Mouse (Mus musculus): ENCODE measurements around the gene Triobp. TPM values are rescaled to one million over a fixed set of nuclear protein-coding genes. Genes with fewer than 3 reads are reported as not detected.

The Triobp gene
- polyA plus RNA-seq, 1 experiment from 2014 or later, result 49.7 TPM

- H3K4me1 ChIP-seq (replicated peaks; ENCODE audit: control insufficient read depth, insufficient read depth, low read length), result peaks cover 12% of the 10 kb centered on the region
- no peak overlapping the region for H3K4me3 ChIP-seq (replicated peaks; ENCODE audit: low read length)
- 85% methylated on average over 14 of the region's 14 CpGs for WGBS
- no peaks in the 10 kb centered on the region for H3K27me3 ChIP-seq (replicated peaks; ENCODE audit: control insufficient read depth, insufficient read depth, low read length)
- no peak for ATAC-seq
- peaks cover 15% of the 10 kb centered on the region; the same call in 1 of the 2 replicates for H3K36me3 ChIP-seq (ENCODE audit: control insufficient read depth, insufficient read depth)
- H3K9ac ChIP-seq (replicated peaks; ENCODE audit: low read depth, low read length), result no peak overlapping the region
- peak overlapping the region; percentile 0; the same call in 1 of the 2 replicates for H3K27ac ChIP-seq (ENCODE audit: low read length)
- no peak overlapping the region for H3K4me2 ChIP-seq (ENCODE audit: low read length)
- no peaks in the 10 kb centered on the region for H3K9me3 ChIP-seq (ENCODE audit: control insufficient read depth, low read length)
These were observed 41.9 kb downstream of the Triobp start for GRCm38 (mm10) chr15:78989152-78990092.

- H3K4me3 ChIP-seq (replicated peaks; ENCODE audit: low read length), result no peak overlapping the region
- peaks cover 19% of the 10 kb centered on the region for H3K36me3 ChIP-seq (ENCODE audit: control insufficient read depth, insufficient read depth)
- 94% methylated on average over 9 of the region's 9 CpGs for WGBS
- H3K4me1 ChIP-seq (replicated peaks; ENCODE audit: control insufficient read depth, insufficient read depth, low read length), result peaks cover 12% of the 10 kb centered on the region
- no peak overlapping the region for H3K9ac ChIP-seq (replicated peaks; ENCODE audit: low read depth, low read length)
- no peak overlapping the region for H3K4me2 ChIP-seq (ENCODE audit: low read length)
- no peak for ATAC-seq
- H3K9me3 ChIP-seq (ENCODE audit: control insufficient read depth, low read length), result no peaks in the 10 kb centered on the region
- H3K27me3 ChIP-seq (replicated peaks; ENCODE audit: control insufficient read depth, insufficient read depth, low read length), result no peaks in the 10 kb centered on the region
- no peak overlapping the region for H3K27ac ChIP-seq (ENCODE audit: low read length)
These were observed 42.6 kb downstream of the Triobp start for GRCm38 (mm10) chr15:78990093-78990463.

GRCm38 (mm10) chr15:78990970-78991525, 43.5 kb downstream of the Triobp start:
- no peaks in the 10 kb centered on the region for H3K27me3 ChIP-seq (replicated peaks; ENCODE audit: control insufficient read depth, insufficient read depth, low read length)
- no peak overlapping the region for H3K9ac ChIP-seq (replicated peaks; ENCODE audit: low read depth, low read length)
- no peaks in the 10 kb centered on the region for H3K9me3 ChIP-seq (ENCODE audit: control insufficient read depth, low read length)
- no peak overlapping the region for H3K4me2 ChIP-seq (ENCODE audit: low read length)
- peaks cover 12% of the 10 kb centered on the region for H3K4me1 ChIP-seq (replicated peaks; ENCODE audit: control insufficient read depth, insufficient read depth, low read length)
- H3K27ac ChIP-seq (ENCODE audit: low read length), result no peak overlapping the region
- H3K36me3 ChIP-seq (ENCODE audit: control insufficient read depth, insufficient read depth), result peaks cover 23% of the 10 kb centered on the region
- H3K4me3 ChIP-seq (replicated peaks; ENCODE audit: low read length), result no peak overlapping the region
- whole genome bisulfite sequencing, result 94% methylated on average over 25 of the region's 25 CpGs
- ATAC-seq, result no peak

- no peak for ATAC-seq
- Histone ChIP-seq H3K27me3 (replicated peaks; ENCODE audit: control insufficient read depth, insufficient read depth, low read length) (no peaks in the 10 kb centered on the region), H3K27ac (ENCODE audit: low read length) (no peak overlapping the region), H3K36me3 (ENCODE audit: control insufficient read depth, insufficient read depth) (peaks cover 23% of the 10 kb centered on the region), H3K4me2 (ENCODE audit: low read length) (no peak overlapping the region), H3K4me1 (replicated peaks; ENCODE audit: control insufficient read depth, insufficient read depth, low read length) (peaks cover 12% of the 10 kb centered on the region), H3K4me3 (replicated peaks; ENCODE audit: low read length) (no peak overlapping the region), H3K9ac (replicated peaks; ENCODE audit: low read depth, low read length) (no peak overlapping the region), H3K9me3 (ENCODE audit: control insufficient read depth, low read length) (no peaks in the 10 kb centered on the region)
- 94% methylated on average over 7 of the region's 7 CpGs for WGBS
These were observed 44.7 kb downstream of the Triobp start for GRCm38 (mm10) chr15:78992235-78992634.

- Histone ChIP-seq H3K27me3 (replicated peaks; ENCODE audit: control insufficient read depth, insufficient read depth, low read length) (no peaks in the 10 kb centered on the region), H3K36me3 (ENCODE audit: control insufficient read depth, insufficient read depth) (peaks cover 23% of the 10 kb centered on the region), H3K4me2 (ENCODE audit: low read length) (no peak overlapping the region), H3K9me3 (ENCODE audit: control insufficient read depth, low read length) (no peaks in the 10 kb centered on the region), H3K9ac (replicated peaks; ENCODE audit: low read depth, low read length) (no peak overlapping the region), H3K4me3 (replicated peaks; ENCODE audit: low read length) (no peak overlapping the region), H3K27ac (ENCODE audit: low read length) (no peak overlapping the region), H3K4me1 (replicated peaks; ENCODE audit: control insufficient read depth, insufficient read depth, low read length) (peaks cover 6% of the 10 kb centered on the region)
- ATAC-seq, result no peak
- WGBS, result 95% methylated on average over 24 of the region's 24 CpGs
These were observed 45.4 kb downstream of the Triobp start for GRCm38 (mm10) chr15:78992925-78993324.

GRCm38 (mm10) chr15:78995916-78996315, 48.4 kb downstream of the Triobp start:
- Histone ChIP-seq H3K9ac (replicated peaks; ENCODE audit: low read depth, low read length) (no peak overlapping the region), H3K36me3 (ENCODE audit: control insufficient read depth, insufficient read depth) (peaks cover 29% of the 10 kb centered on the region), H3K27ac (ENCODE audit: low read length) (no peak overlapping the region), H3K4me2 (ENCODE audit: low read length) (no peak overlapping the region), H3K4me3 (replicated peaks; ENCODE audit: low read length) (no peak overlapping the region), H3K9me3 (ENCODE audit: control insufficient read depth, low read length) (no peaks in the 10 kb centered on the region), H3K27me3 (replicated peaks; ENCODE audit: control insufficient read depth, insufficient read depth, low read length) (no peaks in the 10 kb centered on the region), H3K4me1 (replicated peaks; ENCODE audit: control insufficient read depth, insufficient read depth, low read length) (no peaks in the 10 kb centered on the region)
- ATAC-seq, result no peak
- 96% methylated on average over 4 of the region's 4 CpGs for WGBS

- no peak overlapping the region for H3K4me3 ChIP-seq (replicated peaks; ENCODE audit: low read length)
- H3K27me3 ChIP-seq (replicated peaks; ENCODE audit: control insufficient read depth, insufficient read depth, low read length), result no peaks in the 10 kb centered on the region
- H3K27ac ChIP-seq (ENCODE audit: low read length), result no peak overlapping the region
- WGBS, result 82% methylated on average over 3 of the region's 3 CpGs
- H3K9me3 ChIP-seq (ENCODE audit: control insufficient read depth, low read length), result no peaks in the 10 kb centered on the region
- H3K4me2 ChIP-seq (ENCODE audit: low read length), result no peak overlapping the region
- no peak for ATAC-seq
- no peak overlapping the region for H3K9ac ChIP-seq (replicated peaks; ENCODE audit: low read depth, low read length)
- peaks cover 26% of the 10 kb centered on the region for H3K36me3 ChIP-seq (ENCODE audit: control insufficient read depth, insufficient read depth)
- no peaks in the 10 kb centered on the region for H3K4me1 ChIP-seq (replicated peaks; ENCODE audit: control insufficient read depth, insufficient read depth, low read length)
These were observed 49.1 kb downstream of the Triobp start for GRCm38 (mm10) chr15:78996663-78997062.

- Histone ChIP-seq H3K4me2 (ENCODE audit: low read length) (no peak overlapping the region), H3K4me3 (replicated peaks; ENCODE audit: low read length) (no peak overlapping the region), H3K9ac (replicated peaks; ENCODE audit: low read depth, low read length) (no peak overlapping the region), H3K9me3 (ENCODE audit: control insufficient read depth, low read length) (no peaks in the 10 kb centered on the region), H3K36me3 (ENCODE audit: control insufficient read depth, insufficient read depth) (peaks cover 23% of the 10 kb centered on the region; the same call in 1 of the 2 replicates), H3K27ac (ENCODE audit: low read length) (no peak overlapping the region), H3K27me3 (replicated peaks; ENCODE audit: control insufficient read depth, insufficient read depth, low read length) (no peaks in the 10 kb centered on the region), H3K4me1 (replicated peaks; ENCODE audit: control insufficient read depth, insufficient read depth, low read length) (no peaks in the 10 kb centered on the region)
- whole genome bisulfite sequencing, result 67% methylated on average over 8 of the region's 8 CpGs
- no peak for ATAC-seq
These were observed 50.8 kb downstream of the Triobp start for GRCm38 (mm10) chr15:78998348-78998747.

GRCm38 (mm10) chr15:78999586-78999985, 52.1 kb downstream of the Triobp start:
- Histone ChIP-seq H3K27me3 (replicated peaks; ENCODE audit: control insufficient read depth, insufficient read depth, low read length) (no peaks in the 10 kb centered on the region), H3K4me2 (ENCODE audit: low read length) (no peak overlapping the region), H3K9ac (replicated peaks; ENCODE audit: low read depth, low read length) (no peak overlapping the region), H3K4me3 (replicated peaks; ENCODE audit: low read length) (no peak overlapping the region), H3K4me1 (replicated peaks; ENCODE audit: control insufficient read depth, insufficient read depth, low read length) (no peaks in the 10 kb centered on the region), H3K9me3 (ENCODE audit: control insufficient read depth, low read length) (no peaks in the 10 kb centered on the region), H3K27ac (ENCODE audit: low read length) (no peak overlapping the region), H3K36me3 (ENCODE audit: control insufficient read depth, insufficient read depth) (peaks cover 23% of the 10 kb centered on the region; the same call in 1 of the 2 replicates)
- ATAC-seq, result no peak
- 85% methylated on average over 11 of the region's 11 CpGs for WGBS

Data from forebrain, embryonic 16.5 days (tissue).